Mouse (Mus musculus) lung, postnatal 0 days (tissue): Measurements from ENCODE around the gene Gpank1.

ENCODE experiments used
- CTCF ChIP-seq: IDR thresholded peaks from 2 replicates; pipeline ENCODE4 v1.5.1; 2016; ENCODE audit warnings: antibody characterized with exemption, mild to moderate bottlenecking
- EP300 ChIP-seq: IDR thresholded peaks from 2 replicates; pipeline ENCODE4 v1.6.1; 2016; ENCODE audit warnings: antibody characterized with exemption, mild to moderate bottlenecking, control low read depth

DNA sequence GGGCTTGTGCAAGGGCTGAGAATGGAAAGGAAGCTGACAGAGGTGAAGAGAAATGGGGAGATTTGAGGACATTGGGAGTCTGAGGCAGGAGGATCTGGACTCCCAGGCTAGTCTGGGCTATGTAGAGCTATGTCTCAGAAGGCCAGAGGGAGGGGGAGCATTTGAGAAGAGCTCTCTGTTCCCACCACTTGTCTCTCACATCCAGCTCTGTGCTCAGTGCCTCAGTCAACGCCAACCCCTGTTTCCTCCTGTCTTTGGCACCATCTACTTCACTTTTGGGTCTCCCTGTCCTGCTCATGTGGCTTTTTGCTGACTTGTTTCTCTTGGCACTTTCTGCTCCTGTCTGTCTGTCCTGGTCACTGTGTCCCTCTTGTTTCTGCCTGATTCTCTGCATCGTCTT lies 44.0 kb upstream of the Gpank1 start:
- TF ChIP-seq CTCF (no peak), EP300 (no peak)
